Mouse (Mus musculus) kidney, postnatal 0 days (tissue): ENCODE results near the gene Emcn. TPM values are rescaled to one million over a fixed set of nuclear protein-coding genes. Genes with fewer than 3 reads are reported as not detected.

Source experiments
- ATAC-seq: fragments of 200-750 bp; cut with Nextera tagmentation; replicated peaks from 2 replicates; pipeline ENCODE4 v1.8.0; 2017; ENCODE audit warnings: low read depth, moderate number of reproducible peaks, moderate TSS enrichment, moderate library complexity; ENCODE audit not compliant: low FRiP score
- DNase-seq: peaks from one replicate; pipeline ENCODE4 v3.0.0-alpha.2; 2016; ENCODE audit warnings: low spot score
- H3K27ac ChIP-seq: fragments of 300-500 bp; sonication (generic); 2 replicates; pipeline ENCODE4 v1.5.1; 2014; ENCODE audit warnings: mild to moderate bottlenecking
- H3K27me3 ChIP-seq: fragments of 300-500 bp; sonication (generic); 2 replicates; pipeline ENCODE4 v1.6.1; 2014; ENCODE audit warnings: low read length, mixed read lengths; ENCODE audit not compliant: insufficient read depth
- H3K36me3 ChIP-seq: fragments of 300-500 bp; sonication (generic); 2 replicates; pipeline ENCODE4 v1.6.1; 2014; ENCODE audit warnings: low read length, mixed read lengths; ENCODE audit not compliant: insufficient read depth
- H3K4me1 ChIP-seq: fragments of 300-500 bp; sonication (generic); replicated peaks from 2 replicates; pipeline ENCODE4 v1.6.1; 2014; ENCODE audit warnings: antibody characterized with exemption, low read length, mixed read lengths; ENCODE audit not compliant: insufficient read depth
- H3K4me2 ChIP-seq: fragments of 300-500 bp; sonication (generic); 2 replicates; pipeline ENCODE4 v1.6.1; 2014; ENCODE audit warnings: mild to moderate bottlenecking, low read length, moderate library complexity, mixed read lengths
- H3K4me3 ChIP-seq: fragments of 300-500 bp; sonication (generic); replicated peaks from 2 replicates; pipeline ENCODE4 v1.5.1; 2014; ENCODE audit warnings: low read depth, low read length
- H3K9ac ChIP-seq: fragments of 300-500 bp; sonication (generic); 2 replicates; pipeline ENCODE4 v1.6.1; 2014; ENCODE audit warnings: low read depth, low read length
- H3K9me3 ChIP-seq: fragments of 300-500 bp; sonication (generic); replicated peaks from 2 replicates; pipeline ENCODE4 v1.6.1; 2016; ENCODE audit warnings: low read length, inconsistent platforms, mixed read lengths
- CTCF ChIP-seq: IDR thresholded peaks from 2 replicates; pipeline ENCODE4 v1.5.1; 2016; ENCODE audit warnings: antibody characterized with exemption, low read depth, mild to moderate bottlenecking, moderate library complexity
- WGBS: fragments of 180-500 bp; shearing (Covaris S2); extraction: QIAGEN DNeasy Blood & Tissue Kit; methylation state at CpG from one replicate; pipeline ENCODE4 v1.1.7; 2014; 5-methylcytosine and 5-hydroxymethylcytosine counted together
- polyA plus RNA-seq: library from polyadenylated mRNA; unstranded; fragments of >200 nt; fragmentation: Nextera tagmentation; extraction: Ambion mirVana; gene quantifications from 2 replicates; pipeline ENCODE4 v1.2.1, GENCODE M21; 2015

The Emcn gene
- polyA plus RNA-seq, 1 experiment from 2014 or later = 136 TPM

- 77% methylated on average over 3 of the region's 3 CpGs for WGBS
- no peak for TF ChIP-seq CTCF
- Histone ChIP-seq H3K27ac (no peak overlapping the region), H3K4me3 (no peak overlapping the region), H3K27me3 (no peaks in the 10 kb centered on the region), H3K36me3 (no peaks in the 10 kb centered on the region), H3K4me1 (no peaks in the 10 kb centered on the region), H3K9me3 (no peaks in the 10 kb centered on the region), H3K9ac (no peak overlapping the region), H3K4me2 (no peak overlapping the region)
- ATAC-seq = no peak
- DNase-seq = no peak
Measured at GRCm38 (mm10) chr3:137367826-137368325, 27.0 kb downstream of the Emcn start.

- Histone ChIP-seq H3K9ac (no peak overlapping the region), H3K4me2 (no peak overlapping the region), H3K36me3 (no peaks in the 10 kb centered on the region), H3K27me3 (no peaks in the 10 kb centered on the region), H3K4me1 (no peaks in the 10 kb centered on the region), H3K9me3 (no peaks in the 10 kb centered on the region), H3K4me3 (no peak overlapping the region), H3K27ac (no peak overlapping the region)
- ATAC-seq (no peak), DNase-seq (no peak)
- WGBS = 67% methylated on average over 4 of the region's 4 CpGs
- no peak for TF ChIP-seq CTCF
Measured at GRCm38 (mm10) chr3:137372854-137373253, 32.0 kb downstream of the Emcn start.

GRCm38 (mm10) chr3:137382311-137382710, 41.4 kb downstream of the Emcn start:
- no peak overlapping the region for H3K27ac ChIP-seq
- no peaks in the 10 kb centered on the region for H3K4me1 ChIP-seq
- no peak for DNase-seq
- ATAC-seq = no peak
- H3K4me3 ChIP-seq = no peak overlapping the region
- no peaks in the 10 kb centered on the region for H3K27me3 ChIP-seq
- no peaks in the 10 kb centered on the region for H3K36me3 ChIP-seq
- H3K9ac ChIP-seq = no peak overlapping the region
- TF ChIP-seq CTCF = no peak
- no peaks in the 10 kb centered on the region for H3K9me3 ChIP-seq
- WGBS = 89% methylated on average over 2 of the region's 2 CpGs
- no peak overlapping the region for H3K4me2 ChIP-seq

GRCm38 (mm10) chr3:137395588-137395987, 54.7 kb downstream of the Emcn start:
- H3K4me1 ChIP-seq = no peaks in the 10 kb centered on the region
- DNase-seq (peak; percentile 35), ATAC-seq (no peak)
- 57% methylated on average over 11 of the region's 11 CpGs for WGBS
- H3K27me3 ChIP-seq = no peaks in the 10 kb centered on the region
- no peak overlapping the region for H3K9ac ChIP-seq
- H3K4me2 ChIP-seq = no peak overlapping the region
- H3K4me3 ChIP-seq = no peak overlapping the region
- H3K9me3 ChIP-seq = no peaks in the 10 kb centered on the region
- no peaks in the 10 kb centered on the region for H3K36me3 ChIP-seq
- no peak for TF ChIP-seq CTCF
- no peak overlapping the region for H3K27ac ChIP-seq

- no peak overlapping the region for H3K27ac ChIP-seq
- no peak for ATAC-seq
- 69% methylated on average over 5 of the region's 5 CpGs for WGBS
Measured at GRCm38 (mm10) chr3:137415451-137416086, 74.7 kb downstream of the Emcn start.

GRCm38 (mm10) chr3:137418636-137419035, 77.8 kb downstream of the Emcn start:
- 71% methylated on average over 4 of the region's 4 CpGs for WGBS
- ATAC-seq = no peak
- DNase-seq = peak; percentile 52

More at GRCm38 (mm10) chr3:137415451-137416086, 74.7 kb downstream of the Emcn start:
- Histone ChIP-seq H3K27me3 (no peaks in the 10 kb centered on the region), H3K4me2 (no peak overlapping the region), H3K36me3 (no peaks in the 10 kb centered on the region), H3K4me1 (no peaks in the 10 kb centered on the region), H3K9ac (no peak overlapping the region), H3K9me3 (no peaks in the 10 kb centered on the region), H3K4me3 (no peak overlapping the region)
- DNase-seq = no peak
- no peak for TF ChIP-seq CTCF

More at GRCm38 (mm10) chr3:137418636-137419035, 77.8 kb downstream of the Emcn start:
- Histone ChIP-seq H3K4me1 (no peaks in the 10 kb centered on the region), H3K36me3 (no peaks in the 10 kb centered on the region), H3K4me3 (no peak overlapping the region), H3K9me3 (no peaks in the 10 kb centered on the region), H3K9ac (no peak overlapping the region), H3K27me3 (no peaks in the 10 kb centered on the region), H3K4me2 (no peak overlapping the region), H3K27ac (no peak overlapping the region)
- TF ChIP-seq CTCF = peak; percentile 62
